Mouse (Mus musculus) liver, embryonic 11.5 days (tissue): ENCODE measurements around the gene Samd3. TPM values are rescaled to one million over a fixed set of nuclear protein-coding genes. Genes with fewer than 3 reads are reported as not detected.

Experiments used
- ATAC-seq: fragments of 200-750 bp; cut with Nextera tagmentation; replicated peaks from 2 replicates; pipeline ENCODE4 v1.8.0; 2017; ENCODE audit warnings: moderate number of reproducible peaks, mild to moderate bottlenecking, moderate TSS enrichment, moderate library complexity; ENCODE audit not compliant: low FRiP score
- DNase-seq: peaks from one replicate; pipeline ENCODE4 v3.0.0-alpha.2; 2017; ENCODE audit warnings: low spot score
- H3K27ac ChIP-seq: fragments of 300-500 bp; sonication (generic); 2 replicates; pipeline ENCODE4 v1.5.1; 2014; ENCODE audit warnings: mild to moderate bottlenecking, low read depth, low read length, control low read depth
- H3K27me3 ChIP-seq: fragments of 300-500 bp; sonication (generic); replicated peaks from 2 replicates; pipeline ENCODE4 v1.6.1; 2014; ENCODE audit warnings: low read length, mixed read lengths; ENCODE audit not compliant: control insufficient read depth, insufficient read depth
- H3K36me3 ChIP-seq: fragments of 300-500 bp; sonication (generic); 2 replicates; pipeline ENCODE4 v1.6.1; 2014; ENCODE audit warnings: mild to moderate bottlenecking, low read length, moderate library complexity, mixed read lengths; ENCODE audit not compliant: control insufficient read depth, insufficient read depth
- H3K4me1 ChIP-seq: fragments of 300-500 bp; sonication (generic); replicated peaks from 2 replicates; pipeline ENCODE4 v1.6.1; 2014; ENCODE audit warnings: low read length, mixed read lengths; ENCODE audit not compliant: control insufficient read depth, insufficient read depth
- H3K4me2 ChIP-seq: fragments of 300-500 bp; sonication (generic); 2 replicates; pipeline ENCODE4 v1.6.1; 2014; ENCODE audit warnings: mild to moderate bottlenecking, control low read depth, moderate library complexity
- H3K4me3 ChIP-seq: fragments of 300-500 bp; sonication (generic); 2 replicates; pipeline ENCODE4 v1.5.1; 2014; ENCODE audit warnings: low read depth, low read length, control low read depth
- H3K9ac ChIP-seq: fragments of 300-500 bp; sonication (generic); 2 replicates; pipeline ENCODE4 v1.6.1; 2014; ENCODE audit warnings: low read depth, low read length, control low read depth
- H3K9me3 ChIP-seq: fragments of 300-500 bp; sonication (generic); 2 replicates; pipeline ENCODE4 v1.6.1; 2016; ENCODE audit warnings: low read length, inconsistent platforms, mixed read lengths; ENCODE audit not compliant: control insufficient read depth
- WGBS: fragments of 180-500 bp; shearing (Covaris S2); extraction: QIAGEN DNeasy Blood & Tissue Kit; methylation state at CpG from one replicate; pipeline ENCODE4 v1.1.7; 2014; 5-methylcytosine and 5-hydroxymethylcytosine counted together
- polyA plus RNA-seq: library from polyadenylated mRNA; unstranded; fragments of >200 nt; fragmentation: Nextera tagmentation; extraction: Ambion mirVana; gene quantifications from 2 replicates; pipeline ENCODE4 v1.2.1, GENCODE M21; 2014

The Samd3 gene
- polyA plus RNA-seq, 1 experiment from 2014 or later = not detected

DNA sequence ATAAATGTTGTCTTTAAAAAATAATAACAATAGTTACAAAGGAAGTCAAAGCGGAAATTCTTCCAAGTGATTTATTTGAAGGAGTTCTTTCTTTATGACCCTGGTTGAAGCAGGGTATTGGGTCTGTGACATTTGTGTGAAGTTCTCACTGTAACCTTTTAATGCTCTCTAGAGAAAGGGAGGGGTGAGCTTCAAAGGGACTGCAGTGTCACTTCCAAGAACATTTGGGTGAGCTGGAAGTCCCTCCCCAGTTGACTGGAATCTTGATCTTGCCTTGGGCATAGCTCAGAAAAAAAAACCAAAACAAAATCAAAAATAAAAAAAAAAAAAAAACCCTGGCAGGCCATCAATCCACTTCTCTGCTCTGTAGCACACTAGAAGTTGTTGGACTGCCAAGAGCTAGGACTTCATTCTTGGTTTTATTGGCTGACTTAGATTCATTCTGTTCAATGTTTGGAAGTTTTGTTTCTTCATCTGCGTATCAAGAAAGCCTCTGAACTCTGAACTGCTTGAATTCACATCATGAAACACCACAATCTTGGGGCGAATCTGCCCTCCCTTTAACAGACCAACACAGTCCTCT, 2.7 kb downstream of the Samd3 start:
- DNase-seq (no peak), ATAC-seq (no peak)
- no peak overlapping the region for H3K9ac ChIP-seq
- no peaks in the 10 kb centered on the region for H3K36me3 ChIP-seq
- H3K27me3 ChIP-seq = no peaks in the 10 kb centered on the region
- 77% methylated on average over 3 of the region's 3 CpGs for WGBS
- H3K9me3 ChIP-seq = no peaks in the 10 kb centered on the region
- H3K4me1 ChIP-seq = no peaks in the 10 kb centered on the region
- no peak overlapping the region for H3K27ac ChIP-seq
- no peak overlapping the region for H3K4me2 ChIP-seq
- no peak overlapping the region for H3K4me3 ChIP-seq

DNA sequence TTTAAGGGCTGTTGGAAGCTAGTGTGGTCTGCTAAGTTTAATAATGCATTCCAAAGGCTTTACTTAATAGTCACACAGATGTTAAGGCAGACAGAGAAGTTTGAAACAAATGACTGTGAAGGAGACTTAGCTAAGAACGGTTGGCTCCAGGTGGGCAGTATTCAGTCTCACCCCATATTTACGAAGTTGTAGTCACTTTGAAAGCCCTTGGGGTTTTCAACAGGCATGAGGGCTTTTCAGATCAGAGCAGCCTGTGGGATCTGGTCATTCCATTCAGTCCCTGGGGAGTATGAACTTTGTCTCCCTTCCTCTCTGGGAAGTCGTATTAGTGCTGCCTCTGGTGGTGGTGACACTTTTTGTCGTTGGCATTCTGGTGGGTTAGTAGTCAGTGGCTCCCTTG, 9.1 kb downstream of the Samd3 start:
- H3K4me1 ChIP-seq = no peaks in the 10 kb centered on the region
- WGBS = 45% methylated on average over 4 of the region's 4 CpGs
- H3K4me3 ChIP-seq = no peak overlapping the region
- H3K27me3 ChIP-seq = no peaks in the 10 kb centered on the region
- no peaks in the 10 kb centered on the region for H3K9me3 ChIP-seq
- H3K4me2 ChIP-seq = no peak overlapping the region
- no peak for DNase-seq
- no peak for ATAC-seq
- no peak overlapping the region for H3K27ac ChIP-seq
- H3K9ac ChIP-seq = no peak overlapping the region
- no peaks in the 10 kb centered on the region for H3K36me3 ChIP-seq

DNA sequence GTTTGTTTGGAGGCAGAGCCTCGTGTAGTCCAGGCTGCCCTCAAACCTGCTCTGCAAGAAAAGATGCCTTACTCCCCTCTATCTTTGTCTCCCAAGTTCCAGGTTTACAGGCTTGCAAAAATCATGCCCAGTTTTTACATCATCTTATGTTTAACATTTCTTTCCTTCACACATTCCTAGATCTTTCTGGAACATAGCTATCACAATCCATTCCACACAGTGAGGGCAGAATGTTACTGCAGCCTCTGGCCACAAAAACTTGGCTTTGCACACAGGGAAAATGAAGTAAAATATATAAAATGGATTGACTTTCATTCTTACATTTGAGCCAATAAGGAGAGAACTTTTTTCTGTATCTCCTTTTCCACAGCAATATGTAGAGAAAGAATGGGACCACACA, 9.6 kb downstream of the Samd3 start:
- whole genome bisulfite sequencing = 65% methylated on average over 1 of the region's 1 CpGs
- DNase-seq = no peak

DNA sequence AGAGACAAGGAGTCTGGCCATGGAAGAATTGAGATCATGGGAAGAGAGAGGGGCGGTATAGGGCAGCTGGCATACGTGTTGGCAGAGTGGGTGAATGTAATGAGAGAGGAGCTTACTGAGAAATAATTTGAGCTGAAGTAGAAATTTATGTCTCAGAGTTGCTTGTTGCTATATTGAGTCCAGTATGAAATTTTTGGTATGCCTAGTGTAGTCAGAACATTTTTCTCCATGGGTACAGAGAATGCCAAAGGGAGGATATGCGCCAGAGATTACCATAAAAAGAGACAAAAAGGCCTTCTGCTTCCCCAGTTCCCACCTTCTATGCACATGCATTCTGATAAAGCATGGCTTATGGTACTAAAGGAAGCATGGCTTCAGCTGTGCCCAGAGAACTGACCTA, 13.7 kb downstream of the Samd3 start:
- whole genome bisulfite sequencing = 80% methylated on average over 3 of the region's 3 CpGs
- Histone ChIP-seq H3K36me3 (no peaks in the 10 kb centered on the region), H3K9ac (no peak overlapping the region), H3K27ac (no peak overlapping the region), H3K4me3 (no peak overlapping the region), H3K27me3 (no peaks in the 10 kb centered on the region), H3K9me3 (no peaks in the 10 kb centered on the region), H3K4me2 (no peak overlapping the region), H3K4me1 (no peaks in the 10 kb centered on the region)
- ATAC-seq = no peak
- no peak for DNase-seq

More for the DNA sequence above, 9.6 kb downstream of the Samd3 start:
- no peak overlapping the region for H3K27ac ChIP-seq
- no peaks in the 10 kb centered on the region for H3K27me3 ChIP-seq
- H3K9ac ChIP-seq = no peak overlapping the region
- no peak overlapping the region for H3K4me3 ChIP-seq
- no peak for ATAC-seq
- H3K4me2 ChIP-seq = no peak overlapping the region
- H3K4me1 ChIP-seq = no peaks in the 10 kb centered on the region
- H3K36me3 ChIP-seq = no peaks in the 10 kb centered on the region
- no peaks in the 10 kb centered on the region for H3K9me3 ChIP-seq

DNA sequence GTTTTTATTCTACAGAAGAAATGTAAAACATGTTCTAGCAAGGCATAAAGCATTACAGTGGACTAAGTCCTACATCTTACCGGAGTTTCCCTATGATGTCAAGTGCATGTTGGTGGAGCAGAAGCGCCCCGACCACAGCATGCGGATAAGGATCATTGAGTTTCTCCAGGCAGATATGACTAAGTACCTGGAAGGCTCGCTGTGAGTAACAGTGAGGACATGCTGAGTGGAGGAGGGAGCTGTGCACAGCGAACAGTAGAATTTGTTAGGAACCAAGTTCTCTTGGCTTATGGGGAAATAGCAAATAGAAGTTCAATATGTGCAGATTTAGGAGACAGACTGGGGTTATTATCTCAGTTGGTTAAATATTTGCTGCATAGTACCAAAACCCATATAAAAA, 15.0 kb downstream of the Samd3 start:
- H3K9ac ChIP-seq = no peak overlapping the region
- no peaks in the 10 kb centered on the region for H3K27me3 ChIP-seq
- no peak overlapping the region for H3K4me3 ChIP-seq
- ATAC-seq (no peak), DNase-seq (no peak)
- 81% methylated on average over 6 of the region's 6 CpGs for WGBS
- no peak overlapping the region for H3K4me2 ChIP-seq
- H3K27ac ChIP-seq = no peak overlapping the region
- no peaks in the 10 kb centered on the region for H3K36me3 ChIP-seq
- no peaks in the 10 kb centered on the region for H3K4me1 ChIP-seq
- H3K9me3 ChIP-seq = no peaks in the 10 kb centered on the region

DNA sequence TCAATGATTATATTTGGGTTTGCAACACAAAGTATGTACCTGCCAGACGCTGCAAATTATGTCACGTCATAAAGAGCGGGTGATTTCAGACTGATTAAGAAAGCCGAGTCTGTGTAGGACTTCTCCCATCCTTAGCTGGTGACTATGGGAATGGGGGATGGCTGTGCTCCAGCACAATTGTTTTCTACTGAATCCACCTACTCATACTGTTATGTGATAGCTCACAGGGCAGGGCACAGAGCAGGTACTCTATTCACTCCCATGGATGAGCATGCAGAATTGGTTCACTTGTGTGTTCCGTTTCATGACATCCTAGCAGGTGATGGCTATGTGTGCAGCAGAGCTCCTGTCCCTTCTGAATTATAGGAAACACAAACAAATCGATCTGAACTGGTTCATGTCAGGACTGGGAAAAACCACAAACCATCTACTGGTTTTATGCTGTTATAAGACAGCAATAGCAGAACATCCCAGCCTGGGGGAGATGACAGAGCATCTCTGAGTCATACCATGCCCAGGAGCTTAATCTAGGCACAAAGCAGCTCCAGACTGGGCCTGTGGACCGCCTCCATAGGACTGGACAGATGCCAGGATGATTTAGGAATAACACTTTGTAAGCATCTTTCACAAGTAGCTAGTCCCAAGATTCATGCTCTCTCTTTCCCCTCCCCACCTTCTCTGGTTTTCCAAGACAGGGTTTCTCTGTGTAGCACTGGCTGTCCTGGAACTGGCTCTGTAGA, 20.1 kb downstream of the Samd3 start:
- Histone ChIP-seq H3K27ac (no peak overlapping the region), H3K9me3 (no peaks in the 10 kb centered on the region), H3K36me3 (no peaks in the 10 kb centered on the region), H3K4me1 (no peaks in the 10 kb centered on the region), H3K4me3 (no peak overlapping the region), H3K27me3 (no peaks in the 10 kb centered on the region), H3K9ac (no peak overlapping the region), H3K4me2 (no peak overlapping the region)
- WGBS = 79% methylated on average over 7 of the region's 7 CpGs
- ATAC-seq (no peak), DNase-seq (no peak)

DNA sequence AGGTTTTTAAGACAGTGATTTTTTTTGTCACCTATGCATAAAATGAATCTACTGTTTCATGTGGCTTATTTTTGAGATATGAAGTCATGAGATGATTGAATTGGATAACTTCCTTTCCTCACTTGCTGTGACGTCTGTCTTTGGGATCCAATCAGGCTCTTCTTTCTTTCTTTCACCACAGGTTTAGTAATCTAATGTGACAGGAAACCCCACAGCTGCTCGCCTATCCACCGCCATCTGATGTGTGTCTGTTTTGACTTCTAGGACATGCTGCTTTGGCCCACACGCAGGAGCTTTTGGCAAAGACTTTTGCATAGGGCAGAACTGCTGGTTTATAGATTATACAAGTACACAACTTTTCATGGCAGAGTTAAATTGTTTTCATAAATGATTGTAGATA, 30.4 kb downstream of the Samd3 start:
- Histone ChIP-seq H3K27ac (no peak overlapping the region), H3K4me1 (no peaks in the 10 kb centered on the region), H3K9me3 (no peaks in the 10 kb centered on the region), H3K36me3 (no peaks in the 10 kb centered on the region), H3K4me2 (no peak overlapping the region), H3K9ac (no peak overlapping the region), H3K4me3 (no peak overlapping the region), H3K27me3 (no peaks in the 10 kb centered on the region)
- no peak for ATAC-seq
- 58% methylated on average over 4 of the region's 4 CpGs for WGBS
- no peak for DNase-seq

DNA sequence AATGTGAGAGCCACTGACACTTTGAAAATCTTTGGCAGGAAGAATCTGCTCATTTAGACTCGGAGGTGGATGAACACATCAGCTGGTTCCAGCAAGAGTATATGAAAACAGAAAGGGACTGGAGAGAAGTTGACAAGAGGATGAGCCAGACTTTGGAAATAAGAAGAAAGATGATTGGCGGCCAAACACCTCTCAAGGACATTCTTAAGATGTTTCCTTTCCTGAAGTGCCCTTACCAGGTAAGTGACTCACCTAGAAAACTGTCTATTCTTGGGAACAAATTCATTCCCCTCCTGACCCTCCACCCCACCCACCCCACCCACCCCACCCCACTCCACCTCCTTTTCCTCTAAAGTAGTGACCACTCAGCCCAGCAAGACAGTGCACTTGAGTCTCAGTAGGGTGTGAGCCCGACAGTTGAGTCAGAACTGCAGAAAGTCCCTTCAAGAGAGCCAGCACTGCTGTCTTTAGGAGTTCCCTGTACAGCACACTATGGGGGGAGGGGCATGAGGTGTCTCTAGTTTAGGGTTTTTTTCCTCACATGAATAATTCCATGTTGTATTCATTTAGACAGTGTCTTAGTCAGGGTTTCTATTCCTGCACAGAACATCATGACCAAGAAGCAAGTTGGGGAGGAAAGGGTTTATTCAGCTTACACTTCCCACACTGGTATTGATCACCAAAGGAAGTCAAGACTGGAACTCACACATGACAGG, 34.4 kb downstream of the Samd3 start:
- ATAC-seq (no peak), DNase-seq (no peak)
- no peaks in the 10 kb centered on the region for H3K4me1 ChIP-seq
- no peaks in the 10 kb centered on the region for H3K9me3 ChIP-seq
- no peak overlapping the region for H3K9ac ChIP-seq
- H3K27ac ChIP-seq = no peak overlapping the region
- no peaks in the 10 kb centered on the region for H3K36me3 ChIP-seq
- H3K4me2 ChIP-seq = no peak overlapping the region
- WGBS = 71% methylated on average over 3 of the region's 3 CpGs
- H3K27me3 ChIP-seq = no peaks in the 10 kb centered on the region
- no peak overlapping the region for H3K4me3 ChIP-seq
